Mouse (Mus musculus) E14TG2a.4 (cell line): ENCODE data around the gene Bsn.
A peak's percentile ranks its signal among the peaks of the same experiment; 100 is the strongest.

ENCODE experiments used
- H3K27me3 ChIP-seq: 2 replicates; pipeline ENCODE4 v1.6.1; 2014; ENCODE audit warnings: low read length, control low read depth; ENCODE audit not compliant: insufficient read depth
- H3K36me3 ChIP-seq: 2 replicates; pipeline ENCODE4 v1.6.1; 2014; ENCODE audit warnings: low read length, control low read depth; ENCODE audit not compliant: insufficient read depth
- H3K4me1 ChIP-seq: replicated peaks from 2 replicates; pipeline ENCODE4 v1.6.1; 2014; ENCODE audit warnings: low read depth, low read length, control low read depth
- H3K4me3 ChIP-seq: replicated peaks from 2 replicates; pipeline ENCODE4 v1.5.1; 2014; ENCODE audit warnings: mild to moderate bottlenecking, low read length
- H3K9me3 ChIP-seq: 2 replicates; pipeline ENCODE4 v1.6.1; 2014; ENCODE audit warnings: low read length, control low read depth
- CTCF ChIP-seq: conservative IDR thresholded peaks from 2 replicates; pipeline ENCODE4 v1.5.1; 2014; ENCODE audit warnings: low read length
- NANOG ChIP-seq: IDR thresholded peaks from 2 replicates; pipeline ENCODE4 v1.6.1; 2014; ENCODE audit warnings: borderline replicate concordance, low read length, mixed read lengths
- POU5F1 ChIP-seq: IDR thresholded peaks from 2 replicates; pipeline ENCODE4 v1.6.1; 2014; ENCODE audit warnings: low read length, borderline replicate concordance

Bsn gene

GRCm38 (mm10) chr9:108117143-108117542, 73.0 kb downstream of the Bsn start:
- no peak overlapping the region for H3K4me3 ChIP-seq
- H3K9me3 ChIP-seq = no peaks in the 10 kb centered on the region
- H3K4me1 ChIP-seq = peaks cover 28% of the 10 kb centered on the region
- H3K27me3 ChIP-seq = peaks cover 68% of the 10 kb centered on the region
- H3K36me3 ChIP-seq = no peaks in the 10 kb centered on the region
- no peak for TF ChIP-seq POU5F1

- Histone ChIP-seq H3K4me3 (peak overlapping the region; percentile 68), H3K4me1 (peaks cover 43% of the 10 kb centered on the region), H3K27me3 (peaks cover 80% of the 10 kb centered on the region), H3K9me3 (no peaks in the 10 kb centered on the region), H3K36me3 (no peaks in the 10 kb centered on the region)
- TF ChIP-seq POU5F1 (no peak), NANOG (no peak), CTCF (no peak)
Measured at GRCm38 (mm10) chr9:108115290-108116077, 74.7 kb downstream of the Bsn start.

GRCm38 (mm10) chr9:108112719-108113340, 77.4 kb downstream of the Bsn start:
- no peaks in the 10 kb centered on the region for H3K9me3 ChIP-seq
- peaks cover 97% of the 10 kb centered on the region for H3K27me3 ChIP-seq
- H3K4me1 ChIP-seq = peaks cover 56% of the 10 kb centered on the region
- no peaks in the 10 kb centered on the region for H3K36me3 ChIP-seq
- H3K4me3 ChIP-seq = no peak overlapping the region
- TF ChIP-seq CTCF (no peak), POU5F1 (no peak), NANOG (no peak)

GRCm38 (mm10) chr9:108111593-108112121, 78.5 kb downstream of the Bsn start:
- no peaks in the 10 kb centered on the region for H3K36me3 ChIP-seq
- H3K4me1 ChIP-seq = peaks cover 68% of the 10 kb centered on the region
- peak overlapping the region; percentile 62 for H3K4me3 ChIP-seq
- TF ChIP-seq NANOG = no peak
- TF ChIP-seq POU5F1 = no peak
- TF ChIP-seq CTCF = no peak
- H3K9me3 ChIP-seq = no peaks in the 10 kb centered on the region
- peaks cover 100% of the 10 kb centered on the region for H3K27me3 ChIP-seq

- TF ChIP-seq NANOG (no peak), CTCF (no peak), POU5F1 (no peak)
- no peaks in the 10 kb centered on the region for H3K9me3 ChIP-seq
- H3K27me3 ChIP-seq = peaks cover 100% of the 10 kb centered on the region
- H3K4me1 ChIP-seq = peaks cover 72% of the 10 kb centered on the region
- H3K36me3 ChIP-seq = no peaks in the 10 kb centered on the region
- peak overlapping the region; percentile 62 for H3K4me3 ChIP-seq
Measured at GRCm38 (mm10) chr9:108111101-108111592, 79.0 kb downstream of the Bsn start.

- Histone ChIP-seq H3K27me3 (peaks cover 100% of the 10 kb centered on the region), H3K4me1 (peaks cover 72% of the 10 kb centered on the region), H3K36me3 (no peaks in the 10 kb centered on the region), H3K4me3 (peak overlapping the region; percentile 62), H3K9me3 (no peaks in the 10 kb centered on the region)
- TF ChIP-seq POU5F1 = no peak
- TF ChIP-seq CTCF = no peak
Measured at GRCm38 (mm10) chr9:108110160-108110559, 80.0 kb downstream of the Bsn start.

- Histone ChIP-seq H3K4me1 (peaks cover 76% of the 10 kb centered on the region), H3K9me3 (no peaks in the 10 kb centered on the region), H3K36me3 (peaks cover 4% of the 10 kb centered on the region), H3K4me3 (peak overlapping the region; percentile 64), H3K27me3 (peaks cover 98% of the 10 kb centered on the region)
- no peak for TF ChIP-seq NANOG
Measured at GRCm38 (mm10) chr9:108107867-108108266, 82.3 kb downstream of the Bsn start.

GRCm38 (mm10) chr9:108106090-108106489, 84.1 kb downstream of the Bsn start:
- H3K4me3 ChIP-seq = peak overlapping the region; percentile 72
- TF ChIP-seq CTCF = peak; percentile 29; the same call in 1 of the 2 replicates
- TF ChIP-seq NANOG = no peak
- TF ChIP-seq POU5F1 = no peak
- peaks cover 84% of the 10 kb centered on the region for H3K27me3 ChIP-seq
- H3K4me1 ChIP-seq = peaks cover 62% of the 10 kb centered on the region
- peaks cover 11% of the 10 kb centered on the region for H3K36me3 ChIP-seq
- no peaks in the 10 kb centered on the region for H3K9me3 ChIP-seq

- H3K4me1 ChIP-seq = peaks cover 56% of the 10 kb centered on the region
- H3K27me3 ChIP-seq = peaks cover 78% of the 10 kb centered on the region
- peak overlapping the region; percentile 72 for H3K4me3 ChIP-seq
- TF ChIP-seq CTCF (no peak), NANOG (no peak), POU5F1 (no peak)
- peaks cover 11% of the 10 kb centered on the region for H3K36me3 ChIP-seq
- H3K9me3 ChIP-seq = no peaks in the 10 kb centered on the region
Measured at GRCm38 (mm10) chr9:108105549-108105863, 84.7 kb downstream of the Bsn start.
